Mouse (Mus musculus): Measurements from ENCODE around the gene 1110057P08Rik.

DNA sequence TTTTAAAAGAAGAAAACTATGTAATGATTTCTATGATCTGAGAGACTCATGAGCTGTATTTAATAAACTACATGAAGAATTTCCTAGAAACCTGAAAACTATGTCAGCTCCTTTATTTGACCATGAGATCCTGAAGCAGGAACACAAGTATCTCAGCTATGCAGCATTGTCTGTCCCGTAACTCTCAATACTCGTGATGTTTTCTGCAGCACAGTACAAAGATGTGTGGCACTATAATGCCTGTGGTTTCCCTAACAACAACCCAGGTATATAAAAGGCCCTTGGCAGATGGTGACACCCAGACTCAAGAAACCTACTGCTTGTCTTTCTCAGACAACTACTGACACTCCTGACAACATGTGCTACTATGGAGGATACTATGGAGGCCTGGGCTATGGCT, at the start of gene 1110057P08Rik:
- TF ChIP-seq EP300 (IDR thresholded peaks at IDR 0.05) (no peak), CTCF (IDR thresholded peaks at IDR 0.05) (no peak)

All from lung, postnatal 0 days (tissue).